Mouse (Mus musculus) erythroid progenitor cell, adult 5-6 weeks (primary cell): ENCODE data around the gene Mtx1. TPM values are rescaled to one million over a fixed set of nuclear protein-coding genes. Genes with fewer than 3 reads are reported as not detected.

Experiments
- ATAC-seq: replicated peaks from 2 replicates; pipeline ENCODE4 v1.8.0; 2016; ENCODE audit warnings: moderate number of reproducible peaks, mild to moderate bottlenecking, moderate TSS enrichment, inconsistent platforms; ENCODE audit not compliant: poor library complexity, low FRiP score, severe bottlenecking
- total RNA-seq, 2 experiments: library from RNA; stranded (forward) in 1 of 2; stranded (reverse) in 1 of 2; fragments of 150-400 nt in 1 of 2; fragments of 186-747, 209-891 nt in 1 of 2; gene quantifications; 2 replicates each; pipeline versions ENCODE4 v1.2.3 to v1.2.4; 2015 to 2017; ENCODE audit warnings: low replicate concordance in 2 of 2

Gene Mtx1
- total RNA-seq, 2 experiments from 2014 or later, result 15.8 to 21.0 TPM

GRCm38 (mm10) chr3:89190436-89190835 lies 36.5 kb downstream of the Mtx1 start:
- no peak for ATAC-seq

- ATAC-seq, result no peak
Measured at GRCm38 (mm10) chr3:89188478-89188875, 38.4 kb downstream of the Mtx1 start.

- no peak for ATAC-seq
Measured at GRCm38 (mm10) chr3:89187690-89188477, 39.0 kb downstream of the Mtx1 start.

- ATAC-seq, result no peak
Measured at GRCm38 (mm10) chr3:89187197-89187596, 39.7 kb downstream of the Mtx1 start.

GRCm38 (mm10) chr3:89183959-89184315 lies 43.0 kb downstream of the Mtx1 start:
- ATAC-seq, result no peak

- peak; percentile 90 for ATAC-seq
Measured at GRCm38 (mm10) chr3:89183058-89183958, 43.6 kb downstream of the Mtx1 start, which contains the start of gene Fam189b. Gene Fam189b, plus strand, starts transcription at chr3:89183143.

- no peak for ATAC-seq
Measured at GRCm38 (mm10) chr3:89182531-89183057, 44.3 kb downstream of the Mtx1 start.

GRCm38 (mm10) chr3:89181749-89182500 lies 45.0 kb downstream of the Mtx1 start:
- no peak for ATAC-seq

- no peak for ATAC-seq
Measured at GRCm38 (mm10) chr3:89179056-89179455, 47.8 kb downstream of the Mtx1 start.

GRCm38 (mm10) chr3:89178107-89178385 lies 48.8 kb downstream of the Mtx1 start:
- no peak for ATAC-seq

- ATAC-seq, result peak; percentile 93
Measured at GRCm38 (mm10) chr3:89177242-89178106, 49.4 kb downstream of the Mtx1 start, which contains the start of gene Scamp3. Gene Scamp3, plus strand, starts transcription at chr3:89177473.

GRCm38 (mm10) chr3:89176421-89176820 lies 50.5 kb downstream of the Mtx1 start:
- no peak for ATAC-seq

GRCm38 (mm10) chr3:89175544-89175943 lies 51.3 kb downstream of the Mtx1 start:
- no peak for ATAC-seq

- ATAC-seq, result no peak
Measured at GRCm38 (mm10) chr3:89174844-89175243, 52.0 kb downstream of the Mtx1 start.

- no peak for ATAC-seq
Measured at GRCm38 (mm10) chr3:89166945-89167344, 59.9 kb downstream of the Mtx1 start.

- ATAC-seq, result no peak
Measured at GRCm38 (mm10) chr3:89165268-89165870, 61.5 kb downstream of the Mtx1 start.

- ATAC-seq, result peak; percentile 98
Measured at GRCm38 (mm10) chr3:89164506-89165267, 62.2 kb downstream of the Mtx1 start, which contains the start of gene Clk2. Gene Clk2, plus strand, starts transcription at chr3:89164795.
